Mouse (Mus musculus): Measurements from ENCODE around the gene BC025920. TPM values are rescaled to one million over a fixed set of nuclear protein-coding genes. Genes with fewer than 3 reads are reported as not detected.

BC025920 gene
- polyA plus RNA-seq, 1 experiment from 2014 or later: 0.69 TPM

DNA sequence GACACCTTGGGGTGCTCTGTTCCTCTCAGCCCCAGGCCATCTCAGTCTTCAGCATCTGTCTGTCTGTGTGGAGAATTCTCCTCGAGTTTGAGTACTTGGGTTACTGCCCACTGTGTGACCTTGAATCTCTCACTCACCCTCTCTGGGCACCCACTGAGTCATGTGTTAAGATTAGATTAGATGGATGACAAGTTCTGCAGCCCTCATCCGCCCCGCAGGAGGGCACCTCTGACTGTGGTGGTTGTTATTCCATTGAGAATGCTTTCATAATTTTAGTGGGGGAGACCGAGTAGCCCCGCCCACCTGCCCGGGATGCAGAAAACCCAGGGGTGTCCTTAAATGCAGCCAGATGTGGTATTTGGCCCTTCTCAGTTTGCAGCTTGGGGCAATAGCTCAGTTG lies 42.6 kb upstream of the BC025920 start:
- peak overlapping the region; percentile 44 for H3K4me2 ChIP-seq (replicated peaks; ENCODE audit: low read depth, low read length)
- peaks cover 44% of the 10 kb centered on the region for H3K4me1 ChIP-seq (ENCODE audit: control insufficient read depth, insufficient read depth, low read length)
- ATAC-seq (ENCODE audit: insufficient number of reproducible peaks, insufficient read depth, low FRiP score, low read depth): no peak
- no peaks in the 10 kb centered on the region for H3K9me3 ChIP-seq (ENCODE audit: control insufficient read depth, low read depth, low read length)
- no peaks in the 10 kb centered on the region for H3K27me3 ChIP-seq (ENCODE audit: control insufficient read depth, insufficient read depth, low read length)
- 0 out of 2 replicates have a peak overlapping the region, but pooled peaks have one; percentile 19 for H3K4me3 ChIP-seq (ENCODE audit: low read depth, low read length)
- H3K9ac ChIP-seq (replicated peaks; ENCODE audit: low read depth, low read length): no peak overlapping the region
- WGBS: 50% methylated on average over 6 of the region's 6 CpGs
- no peak overlapping the region for H3K27ac ChIP-seq (ENCODE audit: low read length)
- H3K36me3 ChIP-seq (ENCODE audit: control insufficient read depth, insufficient read depth, low read length): peaks cover 37% of the 10 kb centered on the region

DNA sequence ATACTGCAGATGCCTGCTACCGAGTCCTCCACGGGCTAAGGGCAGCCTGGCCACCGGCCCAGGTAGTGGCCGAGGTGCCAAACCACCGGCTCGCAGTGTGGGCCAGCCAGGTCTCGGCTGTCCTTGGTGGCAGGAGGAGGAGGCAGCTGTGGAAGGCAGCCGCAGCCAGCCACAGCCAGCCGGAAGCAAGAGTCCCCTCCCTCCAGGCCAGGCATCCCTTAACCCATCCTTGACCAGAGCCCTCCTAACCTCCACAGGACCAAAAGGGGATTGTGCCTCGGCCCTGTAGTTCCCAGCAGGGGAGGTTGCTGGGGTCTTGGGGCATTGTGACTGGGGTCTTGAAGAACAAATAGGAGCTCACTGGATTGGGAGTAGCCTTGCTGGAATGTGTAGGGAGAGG lies 41.9 kb upstream of the BC025920 start:
- Histone ChIP-seq H3K4me2 (replicated peaks; ENCODE audit: low read depth, low read length) (peak overlapping the region; percentile 44), H3K4me1 (ENCODE audit: control insufficient read depth, insufficient read depth, low read length) (peaks cover 50% of the 10 kb centered on the region), H3K9me3 (ENCODE audit: control insufficient read depth, low read depth, low read length) (no peaks in the 10 kb centered on the region), H3K36me3 (ENCODE audit: control insufficient read depth, insufficient read depth, low read length) (peaks cover 37% of the 10 kb centered on the region), H3K9ac (replicated peaks; ENCODE audit: low read depth, low read length) (no peak overlapping the region), H3K4me3 (ENCODE audit: low read depth, low read length) (peak overlapping the region; percentile 19), H3K27ac (ENCODE audit: low read length) (peak overlapping the region; percentile 36; the same call in 1 of the 2 replicates), H3K27me3 (ENCODE audit: control insufficient read depth, insufficient read depth, low read length) (no peaks in the 10 kb centered on the region)
- 8% methylated on average over 10 of the region's 10 CpGs for WGBS
- ATAC-seq (ENCODE audit: insufficient number of reproducible peaks, insufficient read depth, low FRiP score, low read depth): peak; percentile 10; the same call in 1 of the 2 replicates

DNA sequence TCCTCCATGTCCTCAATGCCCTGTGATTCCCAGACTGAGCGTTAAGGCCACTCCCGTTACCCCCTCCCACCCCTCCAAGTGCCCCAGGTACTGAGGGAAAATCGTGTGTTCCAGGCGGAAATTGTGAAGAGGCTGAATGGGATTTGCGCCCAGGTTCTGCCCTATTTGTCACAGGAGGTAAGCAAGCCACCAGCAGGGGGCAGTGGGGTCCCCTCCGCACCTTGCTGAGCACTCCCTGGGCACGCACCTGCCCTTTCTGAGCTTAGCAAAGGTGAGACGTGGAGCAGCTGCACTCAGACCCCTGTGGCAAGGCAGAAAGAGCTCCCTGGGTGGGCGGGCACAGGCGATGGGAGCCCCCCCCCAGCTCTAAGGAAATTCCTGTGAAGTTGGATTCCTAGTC lies 41.3 kb upstream of the BC025920 start:
- Histone ChIP-seq H3K4me1 (ENCODE audit: control insufficient read depth, insufficient read depth, low read length) (peaks cover 56% of the 10 kb centered on the region), H3K27me3 (ENCODE audit: control insufficient read depth, insufficient read depth, low read length) (no peaks in the 10 kb centered on the region), H3K9ac (replicated peaks; ENCODE audit: low read depth, low read length) (no peak overlapping the region), H3K4me3 (ENCODE audit: low read depth, low read length) (no peak overlapping the region), H3K36me3 (ENCODE audit: control insufficient read depth, insufficient read depth, low read length) (peaks cover 37% of the 10 kb centered on the region), H3K4me2 (replicated peaks; ENCODE audit: low read depth, low read length) (no peak overlapping the region), H3K27ac (ENCODE audit: low read length) (peak overlapping the region; percentile 7; the same call in 1 of the 2 replicates), H3K9me3 (ENCODE audit: control insufficient read depth, low read depth, low read length) (no peaks in the 10 kb centered on the region)
- no peak for ATAC-seq (ENCODE audit: insufficient number of reproducible peaks, insufficient read depth, low FRiP score, low read depth)
- 34% methylated on average over 10 of the region's 10 CpGs for WGBS

DNA sequence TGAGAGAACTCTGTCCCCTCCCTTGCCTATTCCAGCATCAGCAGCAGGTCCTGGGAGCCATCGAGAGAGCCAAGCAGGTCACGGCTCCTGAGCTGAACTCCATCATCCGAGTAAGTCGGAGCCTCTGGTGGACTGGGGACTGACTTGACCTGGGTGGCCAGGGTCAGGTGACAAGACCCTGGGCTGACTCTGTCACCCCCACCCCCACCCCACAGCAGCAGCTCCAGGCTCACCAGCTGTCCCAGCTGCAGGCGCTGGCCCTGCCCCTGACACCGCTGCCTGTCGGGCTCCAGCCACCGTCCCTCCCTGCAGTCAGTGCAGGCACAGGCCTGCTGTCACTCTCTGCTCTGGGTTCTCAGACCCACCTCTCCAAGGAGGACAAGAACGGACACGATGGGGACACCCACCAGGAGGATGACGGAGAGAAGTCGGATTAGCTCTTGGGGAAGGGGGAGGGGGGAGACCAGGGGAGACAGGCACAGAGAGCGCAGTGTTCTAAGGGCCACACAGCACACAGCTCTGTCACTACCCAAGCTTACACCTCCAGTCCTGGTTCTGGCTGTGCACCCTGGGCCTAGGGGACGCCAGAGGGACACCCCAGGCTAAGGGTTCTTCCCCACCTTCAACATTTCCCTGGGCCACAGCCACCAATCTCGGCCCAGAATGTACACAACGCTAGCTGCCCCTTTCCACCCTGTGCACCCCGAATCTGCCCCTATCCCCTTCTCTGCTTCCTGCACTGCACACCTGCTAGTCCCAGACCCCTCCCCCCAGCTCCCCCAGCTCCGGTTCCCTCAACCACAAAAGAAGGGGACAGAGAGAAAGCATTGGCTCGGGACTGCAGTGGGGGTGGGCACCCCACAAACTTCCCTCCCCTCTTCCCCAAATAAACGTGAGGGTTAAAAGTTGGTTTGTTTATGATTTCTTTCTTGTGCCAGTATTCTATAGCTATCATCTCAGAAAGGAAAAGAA lies 40.5 kb upstream of the BC025920 start:
- H3K4me1 ChIP-seq (ENCODE audit: control insufficient read depth, insufficient read depth, low read length): peaks cover 61% of the 10 kb centered on the region

DNA sequence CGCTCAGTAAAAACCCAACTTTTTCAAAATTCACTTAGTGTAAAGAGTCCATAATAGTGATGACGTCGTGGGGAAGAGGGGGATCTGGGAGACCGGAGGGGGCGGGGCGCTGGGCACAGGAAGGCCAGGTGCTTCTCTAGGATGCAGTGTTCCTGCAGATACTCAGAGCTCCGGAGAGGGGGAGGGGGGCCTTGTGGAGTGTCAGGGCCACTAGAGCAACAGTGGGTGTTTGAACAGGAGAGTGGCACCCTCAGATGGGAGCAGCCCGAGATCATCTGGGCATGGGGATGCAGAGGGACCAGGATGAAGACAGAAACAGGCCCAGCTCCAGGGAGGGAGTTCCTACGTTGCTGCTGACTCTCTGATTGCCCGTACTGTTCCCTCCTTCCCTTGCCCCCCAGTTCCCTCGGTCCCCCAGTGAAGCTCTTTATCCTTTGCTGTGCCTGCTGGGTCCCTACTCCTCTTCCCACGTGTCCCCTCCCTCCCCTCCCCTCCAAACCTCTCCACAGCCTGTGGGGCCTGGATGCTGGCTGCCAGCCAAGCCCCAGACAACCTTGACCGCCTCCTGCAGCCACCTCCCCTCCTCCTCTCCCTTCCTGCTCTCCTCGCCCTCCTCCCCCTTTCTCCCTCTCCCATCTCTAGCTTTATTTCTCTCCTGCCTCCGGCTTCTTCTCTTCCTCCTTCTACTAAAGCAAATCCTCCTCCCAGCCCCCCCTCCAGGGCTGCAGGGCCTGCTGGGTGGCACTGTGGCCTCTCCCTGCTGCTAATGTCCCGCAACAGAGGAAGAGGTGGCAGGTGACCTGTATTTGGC lies 37.5 kb upstream of the BC025920 start:
- no peak overlapping the region for H3K9ac ChIP-seq (replicated peaks; ENCODE audit: low read depth, low read length)
- peak; percentile 12 for ATAC-seq (ENCODE audit: insufficient number of reproducible peaks, insufficient read depth, low FRiP score, low read depth)
- H3K4me2 ChIP-seq (replicated peaks; ENCODE audit: low read depth, low read length): peak overlapping the region; percentile 31
- no peak overlapping the region for H3K4me3 ChIP-seq (ENCODE audit: low read depth, low read length)
- no peaks in the 10 kb centered on the region for H3K27me3 ChIP-seq (ENCODE audit: control insufficient read depth, insufficient read depth, low read length)
- no peaks in the 10 kb centered on the region for H3K9me3 ChIP-seq (ENCODE audit: control insufficient read depth, low read depth, low read length)
- peak overlapping the region; percentile 86 for H3K27ac ChIP-seq (ENCODE audit: low read length)
- 12% methylated on average over 16 of the region's 16 CpGs for WGBS
- peaks cover 55% of the 10 kb centered on the region for H3K4me1 ChIP-seq (ENCODE audit: control insufficient read depth, insufficient read depth, low read length)
- peaks cover 30% of the 10 kb centered on the region for H3K36me3 ChIP-seq (ENCODE audit: control insufficient read depth, insufficient read depth, low read length)

More for the DNA sequence above, 40.5 kb upstream of the BC025920 start:
- Histone ChIP-seq H3K4me3 (ENCODE audit: low read depth, low read length) (no peak overlapping the region), H3K27ac (ENCODE audit: low read length) (peak overlapping the region; percentile 7; the same call in 1 of the 2 replicates), H3K9me3 (ENCODE audit: control insufficient read depth, low read depth, low read length) (no peaks in the 10 kb centered on the region), H3K27me3 (ENCODE audit: control insufficient read depth, insufficient read depth, low read length) (no peaks in the 10 kb centered on the region), H3K9ac (replicated peaks; ENCODE audit: low read depth, low read length) (no peak overlapping the region), H3K4me2 (replicated peaks; ENCODE audit: low read depth, low read length) (no peak overlapping the region), H3K36me3 (ENCODE audit: control insufficient read depth, insufficient read depth, low read length) (peaks cover 37% of the 10 kb centered on the region)
- no peak for ATAC-seq (ENCODE audit: insufficient number of reproducible peaks, insufficient read depth, low FRiP score, low read depth)
- 48% methylated on average over 20 of the region's 20 CpGs for WGBS

DNA sequence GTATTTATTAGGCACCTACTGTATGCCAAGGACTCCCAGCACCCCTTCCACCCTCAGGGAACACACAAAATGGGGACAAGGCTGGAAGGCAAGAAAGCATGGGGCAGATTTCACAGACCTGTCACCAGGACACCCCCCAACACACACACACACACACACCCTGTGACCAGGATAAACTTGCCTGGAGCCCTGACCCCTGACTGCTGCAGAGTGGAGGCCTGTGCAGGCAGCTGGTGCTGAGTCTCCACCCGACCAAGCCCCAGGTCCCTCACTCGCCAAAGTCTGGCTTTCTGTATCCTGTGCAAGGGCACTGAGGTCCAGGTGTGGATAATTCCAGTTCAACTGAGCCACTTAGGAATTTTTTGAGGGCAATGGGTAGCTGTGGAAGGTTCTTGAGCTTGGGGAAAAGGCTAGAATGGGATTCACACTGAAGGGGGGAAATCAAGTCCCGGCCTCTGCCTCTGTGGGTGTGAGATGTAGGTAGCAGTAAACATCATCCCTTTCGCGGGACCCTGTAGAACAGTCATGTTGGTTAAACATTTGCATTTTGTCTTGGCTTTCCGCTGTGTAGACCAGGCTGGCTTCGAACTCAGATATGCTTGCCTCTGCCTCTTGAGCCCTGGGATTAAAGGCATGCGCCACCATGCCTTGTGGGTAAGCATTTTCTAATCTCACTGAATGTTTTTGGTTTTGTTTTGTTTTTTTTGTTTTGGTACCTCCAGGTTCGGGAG lies 36.4 kb upstream of the BC025920 start:
- Histone ChIP-seq H3K27ac (ENCODE audit: low read length) (peak overlapping the region; percentile 86; the same call in 1 of the 2 replicates), H3K4me3 (ENCODE audit: low read depth, low read length) (no peak overlapping the region), H3K4me1 (ENCODE audit: control insufficient read depth, insufficient read depth, low read length) (peaks cover 45% of the 10 kb centered on the region), H3K9me3 (ENCODE audit: control insufficient read depth, low read depth, low read length) (no peaks in the 10 kb centered on the region), H3K4me2 (replicated peaks; ENCODE audit: low read depth, low read length) (peak overlapping the region; percentile 31; the same call in 1 of the 2 replicates), H3K27me3 (ENCODE audit: control insufficient read depth, insufficient read depth, low read length) (no peaks in the 10 kb centered on the region), H3K9ac (replicated peaks; ENCODE audit: low read depth, low read length) (no peak overlapping the region), H3K36me3 (ENCODE audit: control insufficient read depth, insufficient read depth, low read length) (peaks cover 23% of the 10 kb centered on the region)
- 58% methylated on average over 9 of the region's 9 CpGs for WGBS
- ATAC-seq (ENCODE audit: insufficient number of reproducible peaks, insufficient read depth, low FRiP score, low read depth): no peak

DNA sequence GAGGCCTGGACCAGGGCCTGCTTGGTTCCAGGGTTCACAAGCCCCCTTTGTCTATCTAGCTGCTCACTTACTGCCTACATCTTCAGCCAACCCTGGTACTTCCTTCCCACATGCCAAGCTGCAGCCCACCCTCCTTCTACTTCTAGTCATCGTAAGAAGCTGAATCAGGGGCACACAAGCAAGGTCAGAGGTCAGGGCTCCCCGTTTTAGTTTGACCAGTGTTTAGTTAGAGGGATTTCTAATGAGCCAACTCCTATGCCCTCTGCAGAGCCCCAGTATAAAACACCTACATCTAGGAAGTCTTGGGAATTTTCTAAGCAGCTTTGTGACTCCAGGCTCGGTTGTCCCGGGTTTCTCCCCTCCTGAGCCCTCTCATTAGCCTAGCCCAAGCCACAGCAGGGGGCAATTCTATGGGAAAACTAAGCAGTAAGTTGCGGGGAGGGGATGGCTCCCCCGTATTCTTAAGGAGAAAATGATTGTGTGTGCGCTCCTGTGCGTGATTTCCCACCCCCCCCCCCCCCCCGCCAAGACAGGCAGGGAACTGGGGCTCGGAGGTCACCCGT lies 35.8 kb upstream of the BC025920 start:
- peak overlapping the region; percentile 30 for H3K4me3 ChIP-seq (ENCODE audit: low read depth, low read length)
- peak overlapping the region; percentile 70 for H3K4me2 ChIP-seq (replicated peaks; ENCODE audit: low read depth, low read length)
- H3K4me1 ChIP-seq (ENCODE audit: control insufficient read depth, insufficient read depth, low read length): peaks cover 45% of the 10 kb centered on the region
- H3K9ac ChIP-seq (replicated peaks; ENCODE audit: low read depth, low read length): no peak overlapping the region
- ATAC-seq (ENCODE audit: insufficient number of reproducible peaks, insufficient read depth, low FRiP score, low read depth): no peak
- H3K27ac ChIP-seq (ENCODE audit: low read length): peak overlapping the region; percentile 86
- peaks cover 17% of the 10 kb centered on the region for H3K36me3 ChIP-seq (ENCODE audit: control insufficient read depth, insufficient read depth, low read length)
- no peaks in the 10 kb centered on the region for H3K9me3 ChIP-seq (ENCODE audit: control insufficient read depth, low read depth, low read length)
- WGBS: 3% methylated on average over 8 of the region's 11 CpGs
- H3K27me3 ChIP-seq (ENCODE audit: control insufficient read depth, insufficient read depth, low read length): no peaks in the 10 kb centered on the region
